Mouse (Mus musculus) CD4-positive helper T cell, adult 2 months (primary cell): ENCODE data around the gene Olfr1358.
"Not testable (repeated sequence)": the region's sequence is repeated elsewhere in the genome, so short reads cannot be mapped to it uniquely, and the experiment has no call there.

Source experiments
- DNase-seq: peaks from one replicate; pipeline ENCODE4 v3.0.0-alpha.2; 2012; ENCODE audit warnings: low read depth, missing footprints, low spot score

Gene Olfr1358

DNA sequence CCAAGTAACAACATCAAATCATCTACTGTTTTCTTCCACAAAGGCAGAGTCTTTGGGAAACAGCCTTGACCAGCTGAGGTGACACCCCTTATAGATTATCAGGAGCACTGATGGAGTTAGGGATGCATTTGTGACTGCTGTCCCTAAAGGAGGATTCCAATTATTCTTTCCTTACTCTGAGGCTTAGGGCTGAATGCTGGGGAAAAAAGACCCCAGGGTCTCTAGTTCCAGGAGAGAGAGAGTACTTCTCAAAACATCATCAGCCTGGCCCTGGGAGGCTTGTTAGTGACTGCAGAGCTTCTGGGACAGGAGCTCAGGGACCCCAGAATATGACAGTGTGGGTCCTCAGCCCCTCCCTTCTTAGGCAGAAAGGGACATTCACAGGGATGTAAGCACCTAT lies at the start of gene Olfr1358:
TSS of gene Olfr1358 (plus strand) at position 301 of the 400 bp plus-strand sequence.
- no peak for DNase-seq

DNA sequence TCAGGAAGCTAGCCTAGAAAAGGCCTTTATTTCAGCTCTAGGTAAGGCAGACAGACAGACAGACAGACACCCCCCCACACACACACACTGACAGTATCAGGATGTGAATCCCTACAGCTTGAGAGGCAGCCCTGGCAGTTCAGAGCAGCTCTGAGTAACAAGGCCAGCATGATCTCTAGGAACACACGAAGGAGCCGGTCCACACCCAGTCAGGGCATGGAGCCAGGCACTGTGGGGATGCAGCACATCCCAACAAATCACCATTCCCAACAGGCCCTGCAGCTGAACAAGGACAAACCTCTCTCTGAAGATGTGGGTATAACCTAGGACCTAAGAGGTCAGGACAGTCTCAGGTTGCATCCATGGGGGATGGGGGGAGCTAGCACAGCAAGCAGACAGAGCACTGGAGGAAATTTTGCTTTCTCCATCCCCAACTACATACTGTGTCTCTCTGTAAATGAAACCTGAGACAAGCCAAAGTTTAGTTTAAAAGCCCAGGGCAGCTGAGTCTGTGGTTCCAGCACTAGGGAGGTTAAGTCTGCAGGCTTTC lies 49.4 kb upstream of the Olfr1358 start:
- no peak for DNase-seq

DNA sequence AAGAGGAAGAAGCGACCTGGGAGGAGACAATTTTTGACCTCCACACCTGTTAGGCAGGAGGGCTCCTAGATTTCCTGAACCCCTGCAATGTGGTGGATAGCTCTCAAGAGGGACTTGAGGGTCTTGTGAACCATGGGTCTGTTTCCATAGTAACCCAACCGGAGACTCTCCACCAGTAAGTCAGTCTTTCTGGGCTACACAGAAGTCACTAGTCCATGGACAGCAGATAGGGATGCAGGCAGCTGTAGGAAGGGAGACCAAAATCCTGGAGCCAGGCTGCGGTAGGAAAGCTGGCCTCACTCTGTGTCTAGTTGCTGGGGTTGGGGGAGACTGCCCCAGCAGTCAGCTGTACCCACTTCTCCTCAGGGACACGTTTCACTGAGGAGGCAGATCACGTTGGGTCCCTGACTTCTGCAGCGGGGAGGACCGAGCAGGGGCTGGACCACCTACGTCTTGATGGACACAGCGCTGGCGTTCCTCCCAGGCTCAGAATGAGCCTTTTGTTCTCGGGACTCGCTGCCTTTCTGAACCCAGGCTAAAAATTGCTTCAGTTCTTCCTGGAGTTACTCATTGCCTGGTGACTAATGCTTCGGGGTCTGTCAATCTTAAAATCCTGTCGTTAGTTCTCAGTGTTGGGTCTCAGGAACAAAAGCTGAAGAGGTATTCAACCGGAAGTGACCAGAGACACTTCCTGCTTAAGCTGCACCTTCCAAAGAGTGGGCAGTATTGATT lies 46.5 kb upstream of the Olfr1358 start:
- no peak for DNase-seq

DNA sequence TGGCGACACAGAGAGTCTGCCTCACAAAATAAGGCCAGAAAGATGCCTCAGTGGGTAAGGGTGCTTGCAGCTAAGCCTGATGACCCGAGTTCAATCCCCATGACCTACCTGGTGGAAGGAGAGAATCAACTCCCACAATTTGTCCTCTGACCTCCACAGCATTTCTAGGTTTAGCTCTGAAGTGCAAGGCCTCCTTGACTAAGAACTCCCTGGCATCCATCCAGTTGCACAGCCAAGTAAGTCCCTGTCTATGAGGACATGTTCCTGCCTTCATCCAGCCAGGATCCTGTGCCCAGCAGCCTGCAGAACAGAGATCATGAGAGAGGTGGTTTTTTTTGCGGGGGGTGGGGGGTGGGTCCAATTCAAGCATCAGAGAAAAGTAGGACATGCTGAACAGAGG lies 45.2 kb upstream of the Olfr1358 start:
- no peak for DNase-seq

DNA sequence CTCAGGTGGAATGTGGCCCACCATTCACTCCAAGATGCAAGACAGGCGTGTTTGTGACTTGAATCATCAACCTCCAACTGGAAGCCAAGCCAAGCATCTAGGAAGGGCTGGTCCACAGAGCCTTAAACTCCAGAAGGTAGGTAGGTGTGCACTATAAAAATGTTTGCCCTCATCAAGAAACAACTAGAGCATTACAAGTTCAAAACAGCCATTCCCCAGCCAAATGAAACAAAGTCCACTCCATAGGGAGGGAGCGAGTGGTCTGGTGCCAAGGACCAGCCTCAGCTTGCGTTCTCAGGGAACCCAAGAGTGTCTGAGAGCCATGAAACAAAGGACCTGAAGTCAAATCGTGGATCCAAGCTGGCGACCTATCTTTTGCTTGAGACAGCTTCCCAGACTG lies 43.8 kb upstream of the Olfr1358 start:
- DNase-seq = no peak

DNA sequence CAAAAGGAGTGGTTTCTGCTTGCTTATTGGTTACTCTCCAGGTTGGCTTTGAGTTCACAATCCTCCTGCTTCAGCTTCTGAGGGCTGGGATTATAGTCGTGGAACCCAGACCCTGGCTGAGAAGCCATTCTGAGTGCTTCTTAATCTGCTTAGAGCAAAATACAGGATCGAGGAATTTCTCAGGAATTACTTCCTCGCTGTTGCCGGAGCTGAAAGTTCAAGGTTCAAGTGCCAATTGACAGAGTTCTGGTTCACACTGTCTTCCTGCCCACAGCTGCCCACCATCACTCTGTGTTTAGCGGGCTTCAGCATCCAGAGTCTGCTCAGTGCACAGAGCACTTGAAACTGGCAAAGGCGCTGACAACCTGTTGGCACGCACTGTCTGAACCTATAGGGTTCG lies 42.5 kb upstream of the Olfr1358 start:
- DNase-seq = no peak

DNA sequence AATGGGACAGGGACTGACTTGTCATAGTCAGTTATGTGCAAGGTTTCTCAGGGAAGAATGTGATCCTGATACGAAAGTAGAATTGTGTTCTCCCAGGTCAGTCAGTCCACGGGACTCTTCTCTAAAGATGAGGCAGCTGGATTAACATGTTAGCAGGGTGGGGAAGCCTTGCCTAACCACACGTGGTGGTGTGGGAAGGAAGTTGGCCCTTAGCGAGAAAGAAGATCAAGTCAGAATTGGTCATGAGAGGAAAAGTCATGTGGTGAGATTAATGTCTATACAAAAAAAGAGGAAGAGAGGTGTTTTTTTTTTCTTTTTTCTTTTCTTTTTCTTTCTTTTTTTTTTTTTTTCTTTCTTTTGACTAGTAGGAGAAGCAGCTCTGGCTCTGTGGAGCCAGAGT lies 40.4 kb upstream of the Olfr1358 start:
- no peak for DNase-seq

DNA sequence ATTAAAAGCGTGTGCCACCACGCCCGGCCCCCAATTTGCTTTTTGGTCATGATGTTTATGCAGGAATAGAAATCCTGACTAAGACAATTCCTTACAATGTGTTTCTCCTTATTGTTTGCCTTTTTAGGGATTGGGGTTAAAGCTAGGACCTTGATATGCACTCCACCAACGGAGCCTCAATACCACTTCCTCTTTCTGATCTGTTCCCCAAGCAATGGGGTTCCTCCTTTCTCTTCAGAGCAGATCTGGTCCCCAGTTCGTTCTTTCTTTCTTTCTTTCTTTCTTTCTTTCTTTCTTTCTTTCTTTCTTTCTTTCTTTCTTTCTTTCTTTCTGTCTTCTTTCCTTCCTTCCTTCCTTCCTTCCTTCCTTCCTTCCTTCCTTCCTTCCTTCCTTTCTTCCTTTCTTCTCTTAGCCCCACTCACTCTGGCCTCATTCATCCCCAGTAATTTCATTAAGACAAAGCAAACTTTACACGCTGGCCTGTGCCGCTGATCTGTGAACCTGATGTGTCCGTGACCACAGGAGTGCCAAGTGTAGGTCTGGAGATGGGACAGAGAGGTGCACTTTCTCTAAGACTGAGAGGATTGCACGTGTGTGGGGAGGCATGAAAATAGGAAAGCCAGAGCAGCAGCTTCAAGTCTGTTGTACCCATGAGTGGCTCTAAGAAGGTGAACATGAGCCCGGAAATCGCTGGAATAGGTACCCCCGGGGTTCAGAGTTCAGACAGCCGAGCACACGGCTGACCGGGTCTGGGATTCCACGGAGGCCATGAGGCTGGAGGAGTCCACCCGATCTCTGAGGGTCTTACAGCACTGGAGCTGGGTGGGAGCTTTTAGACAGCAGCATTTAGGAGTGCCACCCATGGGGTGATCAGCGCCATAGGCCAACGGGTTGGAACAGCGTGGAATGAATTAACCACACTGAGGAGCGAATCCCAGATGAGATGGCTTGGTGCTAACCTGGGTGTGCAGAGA lies 36.0 kb upstream of the Olfr1358 start:
- DNase-seq = no peak

DNA sequence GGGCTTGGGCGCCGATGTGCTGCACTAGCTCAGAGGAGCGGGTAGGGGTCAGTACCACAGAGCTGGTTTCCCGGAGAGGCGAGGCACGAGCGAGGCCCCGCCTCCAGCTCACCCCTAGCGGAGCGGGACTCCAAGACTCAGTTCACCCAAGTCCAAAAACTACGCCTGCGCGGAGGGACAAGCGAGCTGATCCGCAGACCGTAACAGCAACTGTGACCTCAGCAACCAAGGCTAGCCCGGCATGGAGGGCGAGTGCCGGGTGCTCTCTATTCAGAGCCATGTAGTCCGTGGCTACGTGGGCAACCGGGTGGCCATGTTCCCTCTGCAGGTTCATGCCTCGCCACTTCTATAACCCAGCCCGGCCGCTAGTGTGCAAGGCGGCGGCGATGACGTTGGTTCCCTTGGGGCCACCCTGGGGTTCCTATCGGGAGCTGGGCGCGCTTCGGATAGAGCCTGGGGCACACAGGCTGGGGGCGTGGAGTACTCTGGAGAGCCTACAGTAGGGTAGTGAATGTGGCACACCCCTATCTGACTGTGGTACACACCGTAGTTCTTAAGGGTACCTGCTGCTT lies 35.2 kb upstream of the Olfr1358 start:
- DNase-seq = peak; percentile 87

DNA sequence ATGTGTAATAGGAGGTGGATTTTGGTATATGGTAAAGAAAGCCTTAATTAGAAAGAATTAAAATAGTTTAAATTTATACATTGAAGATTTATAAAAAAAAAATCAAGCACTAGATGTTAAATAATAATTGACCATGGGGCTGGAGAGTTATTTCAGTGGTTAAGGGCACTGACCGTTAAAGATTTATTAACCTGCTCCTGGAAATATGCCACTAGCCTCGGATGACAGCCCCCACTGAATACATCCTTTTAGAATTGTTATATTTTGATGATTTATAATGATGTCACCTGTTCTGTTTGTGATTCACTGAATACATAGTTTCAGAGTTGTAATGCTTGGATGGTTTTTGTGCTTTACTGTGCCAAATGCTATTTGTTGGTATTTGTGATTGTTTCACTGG lies 31.9 kb upstream of the Olfr1358 start:
- not testable (repeated sequence) for DNase-seq

DNA sequence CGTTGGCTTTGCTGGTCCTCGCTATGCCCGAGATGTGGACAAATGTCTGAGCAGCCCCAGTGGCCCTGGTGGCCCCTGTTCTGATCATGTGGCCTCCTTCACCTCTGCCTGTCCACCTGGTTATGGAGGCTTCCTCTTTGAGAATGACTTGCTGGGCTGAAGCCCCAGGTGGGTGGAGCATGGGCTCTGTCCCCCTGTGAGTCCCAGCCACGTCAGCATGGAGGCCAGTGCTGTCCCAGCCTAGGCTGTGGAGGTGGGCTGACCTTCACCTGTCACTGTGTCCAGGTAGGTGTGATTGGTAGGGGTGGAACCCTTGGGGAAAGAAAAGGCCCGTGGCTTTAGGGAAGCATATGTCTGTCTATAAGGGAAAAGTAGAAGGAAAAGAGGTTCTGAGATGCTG lies 30.4 kb upstream of the Olfr1358 start:
- no peak for DNase-seq

DNA sequence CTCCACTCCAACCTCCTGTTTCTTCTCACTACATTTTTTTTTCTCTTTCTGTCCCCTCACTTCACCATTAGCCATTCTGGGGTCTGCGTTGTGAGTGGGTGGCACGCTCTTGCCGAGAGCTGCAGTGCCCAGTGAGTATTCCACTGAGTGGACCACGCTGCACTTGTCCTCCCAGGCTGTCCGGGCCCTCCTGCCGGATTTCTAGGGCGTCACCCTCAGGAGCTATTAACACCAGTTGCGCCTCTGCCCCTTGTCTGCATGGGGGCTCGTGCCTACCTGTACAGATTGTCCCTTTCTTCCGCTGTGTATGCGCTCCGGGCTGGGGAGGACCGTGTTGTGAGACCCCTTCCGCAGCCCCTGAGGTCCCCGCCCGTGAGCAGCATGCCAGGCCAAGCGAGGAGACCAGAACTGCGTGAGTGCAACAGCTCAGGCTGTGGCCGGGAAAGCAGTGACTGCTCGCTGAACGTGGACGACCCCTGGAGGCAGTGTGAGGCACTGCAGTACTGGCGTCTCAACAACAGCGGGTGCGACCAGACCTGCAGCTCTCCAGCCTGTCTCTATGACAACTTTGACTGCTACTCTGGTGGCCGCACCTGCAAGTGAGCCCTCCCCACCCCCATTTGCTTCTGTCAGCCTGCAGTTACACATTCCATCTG lies 29.7 kb upstream of the Olfr1358 start:
- DNase-seq = peak; percentile 76

DNA sequence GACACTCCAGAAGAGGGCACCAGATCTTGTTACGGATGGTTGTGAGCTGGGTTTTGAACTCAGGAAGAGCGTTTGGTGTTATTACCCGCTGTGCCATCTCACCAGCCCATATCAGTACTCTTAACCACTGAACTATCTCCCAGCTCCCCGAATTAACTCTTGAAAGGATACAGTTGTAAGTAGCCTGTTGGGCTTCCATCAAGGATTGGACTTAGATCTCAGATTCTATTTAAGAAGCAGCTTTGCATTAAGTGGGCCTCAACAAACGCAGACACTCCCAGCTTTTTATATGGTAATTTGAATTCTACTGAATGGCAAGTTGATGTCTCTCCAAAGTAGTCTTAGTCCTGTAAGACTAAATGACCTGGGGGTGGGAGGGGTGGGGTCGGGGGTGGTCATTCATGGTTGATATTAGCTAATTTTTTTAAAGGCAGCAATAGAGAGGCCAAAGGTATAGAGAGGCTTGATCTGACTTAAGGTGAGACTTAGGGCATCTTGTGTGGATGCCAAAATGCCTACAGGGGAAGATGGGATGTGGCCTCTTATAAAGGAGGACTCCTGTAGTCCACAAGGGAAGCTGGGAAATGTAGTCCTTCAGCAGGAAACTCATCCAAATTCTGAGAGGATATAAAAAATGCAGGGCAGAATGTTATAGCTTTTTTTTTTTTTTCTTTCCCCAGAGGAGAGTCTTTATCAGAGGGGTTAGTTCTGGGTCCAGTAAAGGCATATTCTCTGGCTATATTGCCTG lies 14.1 kb upstream of the Olfr1358 start:
- no peak for DNase-seq

DNA sequence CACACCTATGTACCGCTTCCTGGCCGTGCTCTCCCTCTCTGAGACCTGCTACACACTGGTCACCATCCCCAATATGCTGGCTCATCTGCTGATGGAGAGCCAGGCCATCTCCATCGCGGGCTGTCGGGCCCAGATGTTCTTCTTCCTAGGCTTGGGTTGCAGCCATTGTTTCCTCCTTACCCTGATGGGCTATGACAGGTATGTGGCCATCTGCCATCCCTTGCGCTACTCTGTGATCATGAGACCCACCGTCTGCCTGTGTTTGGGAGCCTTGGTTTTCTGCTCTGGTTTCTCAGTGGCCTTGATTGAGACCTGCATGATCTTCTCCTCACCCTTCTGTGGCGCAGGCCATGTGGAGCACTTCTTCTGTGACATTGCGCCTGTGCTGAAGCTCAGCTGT lies 2.6 kb downstream of the Olfr1358 start:
- DNase-seq = no peak

DNA sequence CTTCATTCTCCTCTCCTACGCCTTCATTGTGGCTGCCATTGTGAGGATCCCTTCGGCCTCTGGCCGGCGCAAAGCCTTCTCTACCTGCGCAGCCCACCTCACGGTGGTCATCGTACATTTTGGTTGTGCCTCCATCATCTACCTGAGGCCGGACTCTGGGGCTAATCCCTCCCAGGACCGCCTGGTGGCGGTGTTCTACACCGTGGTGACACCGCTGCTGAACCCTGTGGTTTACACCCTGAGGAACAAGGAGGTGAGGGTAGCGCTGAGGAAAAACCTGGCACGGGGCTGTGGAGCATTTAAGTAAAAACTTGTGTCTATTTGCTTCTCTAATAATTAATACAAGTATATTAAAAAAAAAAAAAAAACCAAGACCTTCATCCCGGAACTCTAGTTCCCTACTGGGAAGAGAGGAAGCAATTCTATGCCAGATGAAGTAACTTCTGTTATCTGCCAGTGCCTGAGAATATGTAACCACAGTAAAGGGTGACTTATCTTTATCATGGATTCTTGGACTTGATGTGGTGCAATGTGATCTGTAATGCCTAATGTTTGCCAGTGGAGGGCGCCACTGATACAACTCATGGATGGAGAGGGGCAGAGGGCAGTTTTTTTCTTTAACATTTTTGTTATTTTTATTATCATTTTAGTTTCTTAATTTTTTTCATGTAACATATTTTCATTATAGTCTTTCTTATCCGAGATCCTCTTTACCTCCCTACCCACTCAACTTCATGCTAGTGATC lies 3.2 kb downstream of the Olfr1358 start:
- peak; percentile 39 for DNase-seq

DNA sequence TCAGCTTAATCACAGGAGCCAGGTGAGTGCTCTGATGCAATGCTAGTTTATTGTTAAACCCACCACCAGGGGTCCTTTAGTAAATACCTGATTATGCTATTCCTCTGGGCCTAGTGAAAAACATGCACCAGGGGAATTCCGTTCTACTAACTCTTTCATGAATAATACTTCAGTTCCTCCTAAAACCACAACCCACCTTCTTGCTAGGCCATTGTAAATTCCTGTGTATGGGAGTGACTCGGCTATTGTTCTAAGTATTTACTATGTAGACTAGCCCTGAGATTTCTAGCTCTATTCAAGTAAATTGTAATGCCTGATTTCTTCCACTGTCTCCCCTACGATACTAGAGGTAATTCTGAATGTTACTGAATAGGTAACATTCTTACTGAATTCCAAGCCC lies 7.8 kb downstream of the Olfr1358 start:
- DNase-seq = not testable (repeated sequence)

DNA sequence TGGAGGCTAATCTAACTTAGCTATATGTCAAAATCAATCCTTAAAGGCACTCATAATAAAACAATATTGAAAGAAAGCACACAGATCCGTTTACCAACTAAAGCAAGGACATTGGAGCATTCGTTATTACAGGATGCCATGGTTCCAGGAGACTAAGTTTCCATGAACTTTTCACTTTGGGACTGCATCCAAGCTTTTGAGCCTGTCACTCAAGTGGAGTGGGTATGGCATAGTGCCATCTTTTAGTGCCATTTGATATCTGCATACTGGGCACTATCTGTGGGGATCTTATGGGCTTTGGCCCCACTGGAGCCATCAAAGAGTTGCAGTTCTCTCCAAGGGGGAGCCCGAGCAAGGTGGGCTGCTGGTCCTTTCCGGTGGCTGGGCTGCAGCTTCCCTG lies 8.3 kb downstream of the Olfr1358 start:
- no peak for DNase-seq

DNA sequence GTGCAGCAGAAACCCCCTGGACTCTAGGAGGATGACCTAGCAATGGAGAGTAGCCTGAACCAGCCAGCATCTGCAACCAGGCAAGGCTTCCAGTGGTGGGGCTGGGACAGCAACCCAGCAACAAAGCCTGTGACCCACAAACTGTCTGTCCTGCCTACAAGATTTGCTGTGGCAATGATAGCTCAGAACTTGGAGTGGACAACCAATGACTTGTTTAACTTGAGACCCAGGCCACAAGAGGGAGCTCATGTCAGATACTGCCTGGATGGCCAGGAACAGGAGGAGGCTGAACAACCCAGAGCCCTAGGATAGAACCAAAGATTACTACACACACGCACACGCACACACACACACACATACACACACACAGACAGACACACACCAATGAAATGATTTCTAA lies 23.7 kb downstream of the Olfr1358 start:
- peak; percentile 48 for DNase-seq

DNA sequence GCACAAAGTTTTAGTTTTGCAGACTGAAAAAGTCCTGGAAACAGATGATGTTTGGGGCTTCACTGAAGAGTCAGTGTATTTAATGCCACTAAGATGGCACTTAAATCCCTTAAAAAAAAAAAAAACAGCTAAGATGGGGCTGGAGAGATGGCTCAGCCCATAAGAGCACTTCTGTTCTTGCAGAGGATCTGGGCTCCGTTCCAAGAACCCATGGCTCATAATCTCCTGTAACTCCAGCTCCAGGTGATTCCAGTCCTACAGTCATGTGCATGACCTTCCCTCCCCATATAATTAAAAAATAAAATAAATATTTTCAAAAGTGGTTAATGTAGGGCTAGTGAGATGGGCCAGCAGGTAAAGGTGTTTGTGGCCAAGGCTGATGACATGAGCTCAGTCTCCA lies 47.8 kb downstream of the Olfr1358 start:
- no peak for DNase-seq

DNA sequence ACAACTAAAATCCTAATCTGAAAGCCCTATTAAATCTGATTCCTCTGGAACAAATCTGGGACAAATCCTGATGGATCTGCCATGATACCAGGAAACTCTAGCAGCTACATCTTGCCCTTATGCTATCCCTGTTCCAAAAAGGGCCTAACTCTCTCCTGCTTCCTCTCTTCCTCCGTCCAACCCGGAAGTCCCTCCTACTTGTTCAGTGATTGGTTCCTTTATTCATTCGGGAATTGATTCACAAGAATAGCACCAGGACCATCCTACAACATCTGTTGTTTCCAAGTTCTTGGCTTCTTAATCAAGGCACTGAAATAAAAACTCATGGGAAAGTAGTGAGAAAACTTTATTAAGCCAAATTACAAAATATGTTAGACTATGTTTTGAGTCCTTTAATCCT lies 52.0 kb downstream of the Olfr1358 start:
- DNase-seq = no peak
